Mouse (Mus musculus) CH12.LX (cell line): ENCODE data around the gene Ogdh. TPM values are rescaled to one million over a fixed set of nuclear protein-coding genes. Genes with fewer than 3 reads are reported as not detected.
A peak's percentile ranks its signal among the peaks of the same experiment; 100 is the strongest.

ENCODE experiments used
- DNase-seq: peaks from one replicate; pipeline ENCODE4 v3.0.0-alpha.2; 2013; ENCODE audit errors: extremely low read depth
- H3K27ac ChIP-seq: 2 replicates; pipeline ENCODE4 v1.5.1; 2012; ENCODE audit warnings: low read depth, mild to moderate bottlenecking, control low read depth, moderate library complexity; ENCODE audit not compliant: insufficient read depth
- H3K27me3 ChIP-seq: replicated peaks from 2 replicates; pipeline ENCODE3; 2012; ENCODE audit warnings: inconsistent platforms
- H3K36me3 ChIP-seq, 2 experiments: replicated peaks in 1 of 2; 2 replicates each; pipeline versions ENCODE3 to v1.6.1; 2012; ENCODE audit warnings: inconsistent platforms in 1 of 2, low read length in 1 of 2, mild to moderate bottlenecking in 1 of 2, mixed read lengths in 1 of 2, moderate library complexity in 1 of 2; ENCODE audit not compliant: control insufficient read depth in 1 of 2, insufficient read depth in 1 of 2
- H3K4me1 ChIP-seq, 2 experiments: 2 replicates each; pipeline ENCODE4 v1.6.1; 2012; ENCODE audit warnings: inconsistent platforms in 1 of 2, moderate library complexity in 1 of 2; ENCODE audit not compliant: insufficient read depth in 2 of 2, control insufficient read depth in 1 of 2
- H3K4me2 ChIP-seq: 2 replicates; pipeline ENCODE4 v1.6.1; 2012; ENCODE audit warnings: low read depth, mild to moderate bottlenecking, control low read depth; ENCODE audit not compliant: poor library complexity, insufficient read depth, severe bottlenecking
- H3K4me3 ChIP-seq, 3 experiments: fragments of 150-350 bp in 1 of 3; sonication (generic) in 1 of 3; replicated peaks in 1 of 3; 2 replicates each; pipeline versions ENCODE3 to v1.5.1; 2011 to 2012; ENCODE audit warnings: low read depth in 2 of 3, low read length in 2 of 3, mild to moderate bottlenecking in 2 of 3, moderate library complexity in 2 of 3, control low read depth in 1 of 3, improper control_type of control experiment in 1 of 3, inconsistent platforms in 1 of 3, mixed read lengths in 1 of 3; ENCODE audit not compliant: poor library complexity in 1 of 3
- H3K79me2 ChIP-seq: replicated peaks from 2 replicates; pipeline ENCODE4 v1.6.1; 2012; ENCODE audit warnings: mild to moderate bottlenecking, moderate library complexity; ENCODE audit not compliant: control insufficient read depth, poor library complexity, insufficient read depth, severe bottlenecking; ENCODE audit errors: extremely low read depth
- H3K9ac ChIP-seq: 2 replicates; pipeline ENCODE4 v1.6.1; 2012; ENCODE audit warnings: low read depth, mild to moderate bottlenecking, control low read depth, moderate library complexity; ENCODE audit not compliant: insufficient read depth
- H3K9me3 ChIP-seq: replicated peaks from 2 replicates; pipeline ENCODE3; 2012; ENCODE audit warnings: low read length, inconsistent platforms, mixed read lengths
- BHLHE40 ChIP-seq: IDR thresholded peaks from 2 replicates; pipeline ENCODE4 v1.6.1; 2011; ENCODE audit warnings: mild to moderate bottlenecking, low read depth, low read length, improper control_type of control experiment
- CHD1 ChIP-seq: IDR thresholded peaks from 2 replicates; pipeline ENCODE4 v1.6.1; 2012; ENCODE audit warnings: low read depth, low read length, improper control_type of control experiment, inconsistent platforms
- CHD2 ChIP-seq: IDR thresholded peaks from 2 replicates; pipeline ENCODE4 v1.6.1; 2011; ENCODE audit warnings: low read length, improper control_type of control experiment
- CTCF ChIP-seq, 2 experiments: IDR thresholded peaks in 1 of 2; conservative IDR thresholded peaks in 1 of 2; 2 replicates each; pipeline ENCODE4 v1.5.1; 2011 to 2012; ENCODE audit warnings: low read depth in 2 of 2, low read length in 2 of 2, improper control_type of control experiment in 1 of 2, inconsistent platforms in 1 of 2, mild to moderate bottlenecking in 1 of 2, moderate library complexity in 1 of 2
- E2F4 ChIP-seq: IDR thresholded peaks from 2 replicates; pipeline ENCODE4 v1.6.1; 2011; ENCODE audit warnings: low read depth, low read length, improper control_type of control experiment; ENCODE audit not compliant: insufficient replicate concordance
- ELF1 ChIP-seq: IDR thresholded peaks from 2 replicates; pipeline ENCODE4 v1.6.1; 2014; ENCODE audit warnings: low read depth, mild to moderate bottlenecking, inconsistent platforms, low read length, improper control_type of control experiment
- EP300 ChIP-seq: IDR thresholded peaks from 2 replicates; pipeline ENCODE4 v1.6.1; 2011; ENCODE audit warnings: low read length, improper control_type of control experiment
- ETS1 ChIP-seq: conservative IDR thresholded peaks from 2 replicates; pipeline ENCODE4 v1.6.1; 2012; ENCODE audit warnings: low read depth, mild to moderate bottlenecking, inconsistent platforms, low read length, improper control_type of control experiment, moderate library complexity
- GABPA ChIP-seq: IDR thresholded peaks from 2 replicates; pipeline ENCODE4 v1.6.1; 2012; ENCODE audit warnings: low read depth, low read length, improper control_type of control experiment, inconsistent platforms; ENCODE audit not compliant: insufficient replicate concordance
- HCFC1 ChIP-seq: IDR thresholded peaks from 2 replicates; pipeline ENCODE4 v1.6.1; 2012; ENCODE audit warnings: low read depth, mild to moderate bottlenecking, inconsistent platforms, low read length, improper control_type of control experiment
- IRF4 ChIP-seq: IDR thresholded peaks from 2 replicates; pipeline ENCODE4 v1.6.1; 2014; ENCODE audit warnings: low read depth, mild to moderate bottlenecking, inconsistent platforms, low read length, improper control_type of control experiment
- JUN ChIP-seq: IDR thresholded peaks from 2 replicates; pipeline ENCODE4 v1.6.1; 2011; ENCODE audit warnings: low read depth, mild to moderate bottlenecking, low read length, improper control_type of control experiment, moderate library complexity; ENCODE audit not compliant: insufficient read depth
- JUND ChIP-seq: conservative IDR thresholded peaks from 2 replicates; pipeline ENCODE4 v1.6.1; 2011; ENCODE audit warnings: low read depth, low read length, improper control_type of control experiment
- KAT2A ChIP-seq: IDR thresholded peaks from 2 replicates; pipeline ENCODE4 v1.6.1; 2012; ENCODE audit warnings: low read length, improper control_type of control experiment, inconsistent platforms; ENCODE audit not compliant: insufficient replicate concordance
- MAFK ChIP-seq: IDR thresholded peaks from 2 replicates; pipeline ENCODE4 v1.6.1; 2011; ENCODE audit warnings: low read length, improper control_type of control experiment; ENCODE audit not compliant: insufficient replicate concordance
- MAX ChIP-seq: IDR thresholded peaks from 2 replicates; pipeline ENCODE4 v1.6.1; 2011; ENCODE audit warnings: low read length, improper control_type of control experiment
- MAZ ChIP-seq: IDR thresholded peaks from 2 replicates; pipeline ENCODE4 v1.6.1; 2012; ENCODE audit warnings: low read depth, mild to moderate bottlenecking, inconsistent platforms, low read length, improper control_type of control experiment, moderate library complexity
- MEF2A ChIP-seq: IDR thresholded peaks from 2 replicates; pipeline ENCODE4 v1.6.1; 2014; ENCODE audit warnings: low read depth, mild to moderate bottlenecking, inconsistent platforms, low read length, improper control_type of control experiment, borderline replicate concordance
- MXI1 ChIP-seq: IDR thresholded peaks from 2 replicates; pipeline ENCODE4 v1.6.1; 2011; ENCODE audit warnings: mild to moderate bottlenecking, low read depth, low read length, improper control_type of control experiment
- MYC ChIP-seq: IDR thresholded peaks from 2 replicates; pipeline ENCODE4 v1.6.1; 2011; ENCODE audit warnings: low read depth, mild to moderate bottlenecking, improper control_type of control experiment, low read length
- NELFE ChIP-seq: IDR thresholded peaks from 2 replicates; pipeline ENCODE4 v1.6.1; 2011; ENCODE audit warnings: low read depth, low read length, improper control_type of control experiment
- NRF1 ChIP-seq: IDR thresholded peaks from 2 replicates; pipeline ENCODE4 v1.6.1; 2014; ENCODE audit warnings: low read depth, mild to moderate bottlenecking, inconsistent platforms, low read length, improper control_type of control experiment, moderate library complexity
- PAX5 ChIP-seq: IDR thresholded peaks from 2 replicates; pipeline ENCODE4 v1.6.1; 2012; ENCODE audit warnings: low read length, inconsistent platforms, mixed read lengths
- POLR2A ChIP-seq: IDR thresholded peaks from 2 replicates; pipeline ENCODE4 v1.6.1; 2011; ENCODE audit warnings: low read depth, mild to moderate bottlenecking, improper control_type of control experiment, low read length
- POLR2AphosphoS2 ChIP-seq: IDR thresholded peaks from 2 replicates; pipeline ENCODE4 v1.6.1; 2011; ENCODE audit warnings: low read depth, low read length, improper control_type of control experiment
- RAD21 ChIP-seq: IDR thresholded peaks from 2 replicates; pipeline ENCODE4 v1.6.1; 2011; ENCODE audit warnings: low read depth, mild to moderate bottlenecking, low read length, improper control_type of control experiment, moderate library complexity
- RCOR1 ChIP-seq: conservative IDR thresholded peaks from 2 replicates; pipeline ENCODE4 v1.6.1; 2012; ENCODE audit warnings: low read depth, mild to moderate bottlenecking, inconsistent platforms, low read length, improper control_type of control experiment
- SMC3 ChIP-seq: IDR thresholded peaks from 2 replicates; pipeline ENCODE4 v1.6.1; 2011; ENCODE audit warnings: low read depth, low read length, improper control_type of control experiment
- TBP ChIP-seq: conservative IDR thresholded peaks from 2 replicates; pipeline ENCODE4 v1.6.1; 2011; ENCODE audit warnings: low read depth, low read length, improper control_type of control experiment
- TCF12 ChIP-seq: IDR thresholded peaks from 2 replicates; pipeline ENCODE4 v1.6.1; 2014; ENCODE audit warnings: low read depth, mild to moderate bottlenecking, inconsistent platforms, low read length, improper control_type of control experiment
- UBTF ChIP-seq: IDR thresholded peaks from 2 replicates; pipeline ENCODE4 v1.6.1; 2012; ENCODE audit warnings: low read depth, mild to moderate bottlenecking, inconsistent platforms, low read length, improper control_type of control experiment, moderate library complexity
- USF1 ChIP-seq: IDR thresholded peaks from 2 replicates; pipeline ENCODE4 v1.6.1; 2014; ENCODE audit warnings: low read depth, mild to moderate bottlenecking, inconsistent platforms, low read length, improper control_type of control experiment
- USF2 ChIP-seq: conservative IDR thresholded peaks from 2 replicates; pipeline ENCODE4 v1.6.1; 2011; ENCODE audit warnings: low read depth, low read length, improper control_type of control experiment
- ZC3H11A ChIP-seq: IDR thresholded peaks from 2 replicates; pipeline ENCODE4 v1.6.1; 2012; ENCODE audit warnings: low read depth, mild to moderate bottlenecking, inconsistent platforms, low read length, improper control_type of control experiment
- ZKSCAN1 ChIP-seq: IDR thresholded peaks from 2 replicates; pipeline ENCODE4 v1.6.1; 2012; ENCODE audit warnings: low read depth, inconsistent platforms, low read length, improper control_type of control experiment, borderline replicate concordance
- ZMIZ1 ChIP-seq: IDR thresholded peaks from 2 replicates; pipeline ENCODE4 v1.6.1; 2012; ENCODE audit warnings: low read depth, mild to moderate bottlenecking, inconsistent platforms, low read length, improper control_type of control experiment
- ZNF384 ChIP-seq: IDR thresholded peaks from 2 replicates; pipeline ENCODE4 v1.6.1; 2012; ENCODE audit warnings: low read depth, low read length, improper control_type of control experiment, inconsistent platforms
- dilution Hi-C: fragments of 300-500 bp; cut with MboI; formaldehyde crosslinking; loops from 2 replicates; pipeline ENCODE4 v1.14.3; 2020; ENCODE audit warnings: low sequenced_read_pairs; ENCODE audit not compliant: extremely low pct_unique_long_range_greater_than_20kb, extremely low pct_ligation_motif_present
- in situ Hi-C: fragments of 300-500 bp; cut with MboI; formaldehyde crosslinking; loops from 3 replicates; pipeline ENCODE4 v1.14.3; 2019; ENCODE audit warnings: low sequenced_read_pairs, low pct_ligation_motif_present, low pct_unique_long_range_greater_than_20kb, mixed read lengths
- polyA plus RNA-seq: library from polyadenylated mRNA; unstranded; fragments of >175 nt; gene quantifications from 2 replicates; pipeline ENCODE4 v1.2.1, GENCODE M21; 2012; ENCODE audit warnings: low read depth; ENCODE audit not compliant: insufficient read length
- total RNA-seq, 2 experiments: library from RNA; depleted of rRNA; stranded (reverse); fragments of 300-350 nt in 1 of 2; fragments of >200 nt in 1 of 2; gene quantifications; 2 replicates each; pipeline ENCODE4 v1.2.3; 2012 to 2014

Ogdh gene
- total and polyA plus RNA-seq, 3 experiments, result 47.1 to 173 (median 120) TPM

DNA sequence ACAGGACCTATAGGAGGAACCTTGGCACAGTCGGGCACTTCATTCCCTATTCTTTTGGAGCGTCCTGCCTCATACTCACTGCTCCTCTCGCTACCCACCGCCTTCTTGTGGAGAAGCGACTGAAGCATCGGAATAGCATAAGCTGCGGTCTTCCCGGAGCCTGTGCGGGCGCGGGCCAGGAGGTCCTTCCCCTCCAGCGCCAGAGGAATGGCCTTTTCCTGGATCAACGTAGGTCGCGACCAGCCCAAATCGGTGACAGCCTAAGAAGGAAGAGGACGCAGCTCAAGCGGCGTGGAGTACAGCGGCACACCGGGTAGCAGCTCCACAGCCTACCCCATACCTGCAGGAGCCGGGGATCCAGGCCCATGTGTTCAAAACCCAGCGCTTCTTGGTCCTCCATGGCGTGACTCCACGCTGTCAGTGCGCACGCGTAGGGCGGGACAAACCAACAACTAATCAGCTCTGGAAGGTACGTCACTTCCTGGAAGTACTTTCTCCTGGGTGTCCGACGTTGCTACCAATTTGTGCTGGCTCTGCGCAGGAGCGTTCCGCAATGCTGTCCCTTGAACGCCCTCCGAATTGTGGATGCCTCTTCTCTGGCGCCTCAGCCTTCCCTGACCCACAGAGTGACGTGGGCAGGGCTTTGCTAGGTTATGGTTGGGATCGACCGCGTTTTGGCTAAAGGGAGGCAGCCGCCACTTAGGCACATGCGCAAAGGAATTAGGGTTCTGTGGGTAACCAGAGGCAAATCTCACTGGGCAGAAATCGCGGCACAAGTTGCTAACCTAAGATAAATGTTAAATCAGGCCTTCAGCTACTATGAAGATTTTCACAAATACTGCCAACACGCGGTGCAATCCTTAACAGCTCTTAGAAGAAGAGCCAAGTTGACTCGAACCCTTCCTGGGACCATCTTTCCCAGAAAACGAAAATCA is 23.8 kb upstream of the Ogdh start, which contains the start of gene Ddx56:
TSS of gene Ddx56 (minus strand) at position 453 of the 935 bp plus-strand sequence.
- in situ Hi-C loops, result loop anchor here (5.0 to 10.0 kb wide), 3 partner anchors 35 to 270 kb away; partner anchors contain the start of gene Npc1l1
- no peaks in the 10 kb centered on the region for H3K9me3 ChIP-seq
- H3K4me1 ChIP-seq, result peaks cover 3 to 34% of the 10 kb centered on the region in 2 experiments; a peak in 3 of 4 replicates
- H3K9ac ChIP-seq, result peak within 1 kb of the TSS; percentile 92
- H3K27me3 ChIP-seq, result no peaks in the 10 kb centered on the region
- peaks cover 18% of the 10 kb centered on the region for H3K79me2 ChIP-seq
- H3K4me3 ChIP-seq, result peak within 1 kb of the TSS; percentile 79 to 96 (median 95)
- H3K36me3 ChIP-seq, result peaks cover 44 to 69% of the 10 kb centered on the region in 2 experiments
- peak within 1 kb of the TSS; percentile 85 for H3K27ac ChIP-seq
- H3K4me2 ChIP-seq, result peak within 1 kb of the TSS; percentile 83
- dilution Hi-C loops, result no loop called here
- DNase-seq, result peak; percentile 99
- TF ChIP-seq TBP, result peak; percentile 96
- TF ChIP-seq CHD2, result peak; percentile 60; the same call in 1 of the 2 replicates
- peak; percentile 82 for TF ChIP-seq ELF1
- TF ChIP-seq HCFC1, result peak; percentile 96
- peak; percentile 96 for TF ChIP-seq MAX
- TF ChIP-seq UBTF, result no peak
- peak; percentile 53; the same call in 1 of the 2 replicates for TF ChIP-seq GABPA
- no peak; the same call in 1 of the 2 replicates for TF ChIP-seq ETS1
- no peak for TF ChIP-seq MAFK
- peak; percentile 94; the same call in 1 of the 2 replicates for TF ChIP-seq KAT2A
- TF ChIP-seq ZC3H11A, result no peak
- no peak for TF ChIP-seq EP300
- no peak for TF ChIP-seq JUND
- peak; percentile 98 for TF ChIP-seq NRF1
- TF ChIP-seq ZMIZ1, result no peak; the same call in 1 of the 2 replicates
- TF ChIP-seq E2F4, result 0 out of 2 replicates have a peak, but pooled peaks have one; percentile 25
- TF ChIP-seq NELFE, result peak; percentile 98
- no peak for TF ChIP-seq USF2
- no peak for TF ChIP-seq USF1
- TF ChIP-seq MAZ, result no peak
- TF ChIP-seq CTCF (conservative IDR thresholded peaks at IDR 0.05 in 1 of 2, IDR thresholded peaks at IDR 0.05 in 1 of 2; ENCODE audit: low read depth in 2 of 2, low read length in 2 of 2), result no peak
- no peak for TF ChIP-seq ZNF384
- TF ChIP-seq MYC, result peak; percentile 99
- TF ChIP-seq ZKSCAN1, result no peak
- peak; percentile 97 for TF ChIP-seq TCF12
- peak; percentile 87 for TF ChIP-seq MEF2A
- TF ChIP-seq MXI1, result peak; percentile 98
- TF ChIP-seq PAX5, result no peak
- TF ChIP-seq SMC3, result no peak
- TF ChIP-seq IRF4, result peak; percentile 85
- no peak for TF ChIP-seq RAD21
- 0 out of 2 replicates have a peak, but pooled peaks have one; percentile 51 for TF ChIP-seq RCOR1
- 0 out of 2 replicates have a peak, but pooled peaks have one; percentile 25 for TF ChIP-seq JUN
- peak; percentile 92 for TF ChIP-seq POLR2AphosphoS2
- no peak for TF ChIP-seq CHD1
- peak; percentile 51; the same call in 1 of the 2 replicates for TF ChIP-seq BHLHE40
- TF ChIP-seq POLR2A, result peak; percentile 98
